Mouse (Mus musculus): ENCODE results near the gene Bpifc.
"Not testable (repeated sequence)": the region's sequence is repeated elsewhere in the genome, so short reads cannot be mapped to it uniquely, and the experiment has no call there.

Bpifc gene
- long read RNA-seq, experiment 1 = 0 reads
- long read RNA-seq, experiment 2 = 0 reads

- intact Hi-C loops (cut with DNase I) = no loop called here
Measured at GRCm38 (mm10) chr10:86011781-86012180, at the start of gene Bpifc. Bpifc (minus strand) TSS chr10:86011895.

- intact Hi-C loops (cut with DNase I) = no loop called here
Measured at GRCm38 (mm10) chr10:86060267-86060666, 48.6 kb upstream of the Bpifc start.

- intact Hi-C loops (cut with DNase I) = no loop called here
Measured at GRCm38 (mm10) chr10:86057712-86058111, 46.0 kb upstream of the Bpifc start.

- intact Hi-C loops (cut with DNase I) = no loop called here
Measured at GRCm38 (mm10) chr10:86057286-86057685, 45.6 kb upstream of the Bpifc start.

GRCm38 (mm10) chr10:86056297-86056903 lies 44.7 kb upstream of the Bpifc start:
- intact Hi-C loops (cut with DNase I) = no loop called here

GRCm38 (mm10) chr10:86052818-86053522 lies 41.3 kb upstream of the Bpifc start:
- intact Hi-C loops (cut with DNase I) = loop anchor here (5.0 kb wide), 1 partner anchor 86 kb away; no protein-coding TSS in a partner anchor

GRCm38 (mm10) chr10:86050522-86050921 lies 38.8 kb upstream of the Bpifc start:
- intact Hi-C loops (cut with DNase I) = loop anchor here (5.0 kb wide), 1 partner anchor 83 kb away; no protein-coding TSS in a partner anchor

GRCm38 (mm10) chr10:86047786-86048185 lies 36.1 kb upstream of the Bpifc start:
- intact Hi-C loops (cut with DNase I) = no loop called here

GRCm38 (mm10) chr10:86046371-86046770 lies 34.7 kb upstream of the Bpifc start:
- intact Hi-C loops (cut with DNase I) = no loop called here

- intact Hi-C loops (cut with DNase I) = no loop called here
Measured at GRCm38 (mm10) chr10:86044066-86044465, 32.4 kb upstream of the Bpifc start.

GRCm38 (mm10) chr10:86043651-86044050 lies 32.0 kb upstream of the Bpifc start:
- intact Hi-C loops (cut with DNase I) = no loop called here

- intact Hi-C loops (cut with DNase I) = no loop called here
Measured at GRCm38 (mm10) chr10:86034007-86034728, 22.5 kb upstream of the Bpifc start.

GRCm38 (mm10) chr10:86032517-86032916 lies 20.8 kb upstream of the Bpifc start:
- intact Hi-C loops (cut with DNase I) = no loop called here

GRCm38 (mm10) chr10:86030743-86031142 lies 19.0 kb upstream of the Bpifc start:
- intact Hi-C loops (cut with DNase I) = no loop called here

- intact Hi-C loops (cut with DNase I) = not testable (repeated sequence)
Measured at GRCm38 (mm10) chr10:86026807-86027206, 15.1 kb upstream of the Bpifc start.

GRCm38 (mm10) chr10:86026354-86026753 lies 14.7 kb upstream of the Bpifc start:
- intact Hi-C loops (cut with DNase I) = no loop called here

GRCm38 (mm10) chr10:86025906-86026305 lies 14.2 kb upstream of the Bpifc start:
- intact Hi-C loops (cut with DNase I) = no loop called here

GRCm38 (mm10) chr10:86023149-86023548 lies 11.5 kb upstream of the Bpifc start:
- intact Hi-C loops (cut with DNase I) = loop anchor here (5.0 kb wide), 1 partner anchor 56 kb away; no protein-coding TSS in a partner anchor

GRCm38 (mm10) chr10:86022474-86022816 lies 10.8 kb upstream of the Bpifc start:
- intact Hi-C loops (cut with DNase I) = loop anchor here (5.0 kb wide), 1 partner anchor 55 kb away; no protein-coding TSS in a partner anchor

- intact Hi-C loops (cut with DNase I) = loop anchor here (5.0 kb wide), 1 partner anchor 55 kb away; no protein-coding TSS in a partner anchor
Measured at GRCm38 (mm10) chr10:86021749-86022473, 10.2 kb upstream of the Bpifc start, which contains the start of gene Fbxo7. Fbxo7 (plus strand) TSS chr10:86021972.

GRCm38 (mm10) chr10:86021408-86021748 lies 9.7 kb upstream of the Bpifc start:
- intact Hi-C loops (cut with DNase I) = loop anchor here (5.0 kb wide), 1 partner anchor 54 kb away; no protein-coding TSS in a partner anchor

Data from adrenal gland (tissue).